Comparison of ENCODE assay signal across 12 mouse cellular contexts in the genomic region with DNA sequence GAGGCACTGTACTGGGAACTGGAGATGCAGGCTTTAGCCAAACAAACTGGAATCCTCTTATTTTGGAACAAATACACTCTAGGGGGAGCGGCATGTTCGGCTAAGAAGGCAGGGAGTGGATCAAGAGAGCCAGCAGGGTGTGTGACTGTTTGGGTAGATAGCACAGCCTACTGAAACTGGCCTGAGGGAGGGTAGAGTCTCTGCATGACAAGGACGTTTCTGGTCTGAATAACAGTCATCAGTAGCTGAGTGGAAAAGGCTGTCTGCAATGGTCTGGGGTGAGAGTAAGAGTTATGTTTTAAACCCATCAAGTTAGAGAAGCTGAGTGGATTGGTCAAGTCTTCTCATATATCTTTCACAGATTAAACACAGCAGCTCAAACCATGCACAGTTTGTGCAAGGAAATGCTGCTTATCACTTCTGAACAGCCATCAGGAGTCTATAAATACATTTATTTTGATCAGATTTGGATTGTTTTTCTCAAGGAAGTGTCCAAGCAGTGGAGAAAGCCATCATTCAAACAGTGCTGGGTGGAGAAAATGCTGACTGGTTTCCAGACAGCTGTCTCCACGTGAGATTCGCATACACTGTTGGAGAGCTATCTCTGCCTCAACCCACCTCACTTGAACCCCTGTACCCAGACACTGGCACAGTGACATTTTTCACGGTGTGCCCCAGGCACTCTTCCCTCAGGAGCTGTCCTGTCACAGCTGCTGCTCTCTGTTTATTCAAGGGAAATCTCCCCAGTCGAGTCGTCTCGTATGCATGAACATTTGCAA. TPM values are rescaled to one million over a fixed set of nuclear protein-coding genes. Genes with fewer than 3 reads are reported as not detected.
DNase-seq lines count a peak whose midpoint lies in the region; ATAC-seq and TF ChIP-seq lines count a peak whose summit lies in the region.
"Had no signal": no experiment of that assay in that cellular context is flagged by ENCODE, and none has a peak within 500 bp of the region (broad histone marks: within the 10 kb centered on the region; RNA-seq: fewer than 3 reads in every experiment).

No protein-coding gene starts in this region.

- intact Hi-C loops in heart, adult 2 months (cut with DNase I), result no loop called here

- no peaks in the 10 kb centered on the region for H3K27me3 ChIP-seq in heart, adult 2 months (ENCODE audit: control insufficient read depth, insufficient read depth, low read length)
- H3K27me3 ChIP-seq in liver, embryonic 16.5 days (ENCODE audit: control insufficient read depth, insufficient read depth, low read depth, low read length), result no peaks in the 10 kb centered on the region
- H3K27me3 ChIP-seq: limb, embryonic 12.5 days had no signal

- no peak overlapping the region for H3K4me3 ChIP-seq in heart, adult 2 months
- no peak overlapping the region for H3K4me3 ChIP-seq in liver, embryonic 16.5 days (ENCODE audit: low read depth, low read length)
- H3K4me3 ChIP-seq: limb, embryonic 12.5 days had no signal

- TF ChIP-seq EP300 in heart, adult 2 months (IDR thresholded peaks at IDR 0.05; ENCODE audit: insufficient read depth, low read depth, low read length), result no peak

- H3K79me2 ChIP-seq in heart, adult 2 months (replicated peaks; ENCODE audit: control insufficient read depth, insufficient read depth, low read length), result no peaks in the 10 kb centered on the region

- ATAC-seq in liver, embryonic 16.5 days (ENCODE audit: low read depth), result peak; percentile 21; the same call in 1 of the 2 replicates

- no peaks in the 10 kb centered on the region for H3K9me3 ChIP-seq in liver, embryonic 16.5 days (replicated peaks; ENCODE audit: control insufficient read depth, low read length)
- H3K9me3 ChIP-seq: limb, embryonic 12.5 days had no signal

- peak overlapping the region; percentile 6; the same call in 1 of the 2 replicates for H3K27ac ChIP-seq in heart, adult 2 months
- H3K27ac ChIP-seq in liver, embryonic 16.5 days (ENCODE audit: low read length), result no peak overlapping the region
- H3K27ac ChIP-seq: limb, embryonic 12.5 days had no signal

- no peaks in the 10 kb centered on the region; the same call in 1 of the 2 replicates for H3K36me3 ChIP-seq in heart, adult 2 months (ENCODE audit: control insufficient read depth, insufficient read depth, low read length)
- H3K36me3 ChIP-seq in liver, embryonic 16.5 days (ENCODE audit: control insufficient read depth, insufficient read depth), result no peaks in the 10 kb centered on the region
- H3K36me3 ChIP-seq: limb, embryonic 12.5 days had no signal

- WGBS in heart, adult 2 months, result 26% methylated on average over 9 of the region's 9 CpGs
- 22% methylated on average over 9 of the region's 9 CpGs for WGBS in liver, embryonic 16.5 days (ENCODE audit: insufficient replicate concordance)

- no peak for DNase-seq in heart, adult 2 months
- DNase-seq in heart, adult 8-10 months (ENCODE audit: low spot score), result no peak
- peak; percentile 13 to 20 for DNase-seq in kidney, postnatal 4 days
- DNase-seq in kidney, postnatal 10 days, result no peak
- DNase-seq in brain, adult 2 months (ENCODE audit: low read depth, low spot score), result peak; percentile 40
- no peak for DNase-seq in left cerebral cortex, adult 11 months (ENCODE audit: low spot score)
- DNase-seq in urinary bladder, adult 18-20 months (ENCODE audit: low spot score in 2 of 2), result no peak
- DNase-seq: adrenal gland, postnatal 25 days; cerebellum, postnatal 25 days; gastrocnemius, postnatal 36 days had no signal

- no peak overlapping the region for H3K4me2 ChIP-seq in liver, embryonic 16.5 days (ENCODE audit: low read depth, low read length)
- H3K4me2 ChIP-seq: limb, embryonic 12.5 days had no signal

- peaks cover 2% of the 10 kb centered on the region; the same call in 1 of the 2 replicates for H3K4me1 ChIP-seq in heart, adult 2 months (ENCODE audit: control insufficient read depth, insufficient read depth, low read length)
- no peaks in the 10 kb centered on the region for H3K4me1 ChIP-seq in liver, embryonic 16.5 days (ENCODE audit: control insufficient read depth, low read depth, low read length)
- H3K4me1 ChIP-seq: limb, embryonic 12.5 days had no signal

- no peak for TF ChIP-seq POLR2A in heart, adult 2 months (IDR thresholded peaks at IDR 0.05; ENCODE audit: insufficient read depth, low read depth, low read length)

- TF ChIP-seq CTCF in heart, adult 2 months (IDR thresholded peaks at IDR 0.05), result peak; percentile 19; the same call in 1 of the 2 replicates

- no peak overlapping the region for H3K9ac ChIP-seq in heart, adult 2 months (ENCODE audit: low read depth, low read length)
- no peak overlapping the region for H3K9ac ChIP-seq in liver, embryonic 16.5 days (ENCODE audit: low read depth, low read length)
- H3K9ac ChIP-seq: limb, embryonic 12.5 days had no signal

RNA-seq across cellular contexts. Expression of a gene that starts 12.9 kb away (rescaled TPM):
- total RNA-seq in heart, adult 2 months (2021), result 10 to 100 TPM; 14.7 to 15.1 TPM
- polyA plus RNA-seq in heart, adult 2 months (2012; rRNA removed), result 9.4 and 18.6 TPM in 2 replicates
- total RNA-seq in heart, adult 8-10 months (2022), result 10 to 100 TPM; 10.7 to 12.6 (median 11.0) TPM
- 6.5 and 7.4 TPM in 2 replicates for polyA plus RNA-seq in liver, embryonic 16.5 days (2015; fragmentation: Nextera tagmentation; extraction: Ambion mirVana)

Comparison
In these comparisons a context has a peak if more than half of its experiments do, and no peak if none do; other contexts are left out.
1. DNase-seq: peak in kidney, postnatal 4 days (2 of 2) and brain, adult 2 months (single experiment); none in heart, adult 2 months (0 of 2), heart, adult 8-10 months (single experiment), kidney, postnatal 10 days (single experiment), left cerebral cortex, adult 11 months (single experiment) and urinary bladder, adult 18-20 months (0 of 2).